Mouse (Mus musculus): ENCODE results near the gene Cyp2c69.
"Not testable (repeated sequence)": the region's sequence is repeated elsewhere in the genome, so short reads cannot be mapped to it uniquely, and the experiment has no call there.

DNA sequence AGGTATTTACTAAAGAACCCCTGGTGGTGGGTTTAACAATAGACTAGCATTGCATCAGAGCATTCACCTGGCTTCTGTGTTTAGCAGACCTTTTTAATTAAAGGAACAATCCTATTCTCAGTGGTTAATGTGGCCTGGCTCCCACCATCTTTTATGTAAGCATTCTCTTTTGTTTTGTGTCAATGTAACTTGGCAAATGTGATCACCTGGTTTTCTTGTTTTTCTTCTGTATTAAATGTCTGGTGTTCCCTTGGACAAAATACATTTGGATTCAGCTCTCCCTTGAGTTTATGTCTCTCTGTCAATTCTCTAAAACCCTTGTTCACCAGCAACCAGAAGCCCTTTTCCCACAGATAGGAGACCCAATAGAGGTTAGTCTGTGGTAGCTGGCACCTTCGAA is 70.2 kb downstream of the Cyp2c69 start:
- not testable (repeated sequence) for TF ChIP-seq GATA1 (IDR thresholded peaks at IDR 0.05; ENCODE audit: borderline replicate concordance, low read length); FLI1 (IDR thresholded peaks at IDR 0.05; ENCODE audit: low read length)

Data from megakaryocyte, embryonic 14.5 days (primary cell).